Mouse (Mus musculus) heart, postnatal 14 days (tissue): ENCODE data around the gene Trim54. TPM values are rescaled to one million over a fixed set of nuclear protein-coding genes. Genes with fewer than 3 reads are reported as not detected.

Experiments used
- DNase-seq, 2 experiments: peaks; one replicate each; pipeline ENCODE4 v3.0.0; 2021 to 2022
- intact Hi-C: fragments of 180-260 bp; cut with DNase I; formaldehyde crosslinking; loops from one replicate; pipeline ENCODE4 v1.15.1; 2025
- total RNA-seq, 2 experiments: library from RNA; stranded (reverse); gene quantifications; 2 replicates each; pipeline ENCODE4 v1.2.3; 2021

Gene Trim54
- total RNA-seq, 2 experiments from 2014 or later, result 102 to 129 TPM

GRCm38 (mm10) chr5:31095711-31096480 lies 20.6 kb upstream of the Trim54 start:
- intact Hi-C loops, result no loop called here
- DNase-seq, result no peak

- intact Hi-C loops, result loop anchor here (5.0 kb wide), 1 partner anchor 54 kb away; the partner anchor contains the start of gene Cad
- no peak for DNase-seq
Measured at GRCm38 (mm10) chr5:31105814-31106335, 10.6 kb upstream of the Trim54 start, which contains the start of gene Dnajc5g. Dnajc5g (plus strand) TSS chr5:31106285.

GRCm38 (mm10) chr5:31108000-31108490 lies 8.5 kb upstream of the Trim54 start, which contains the start of gene Slc30a3:
Slc30a3 (minus strand) TSS chr5:31108237.
- intact Hi-C loops, result loop anchor here (5.0 kb wide), 1 partner anchor 56 kb away; the partner anchor contains the start of gene Cad
- DNase-seq, result no peak

GRCm38 (mm10) chr5:31110781-31111180 lies 5.7 kb upstream of the Trim54 start:
- DNase-seq, result no peak
- intact Hi-C loops, result loop anchor here (2.0 kb wide), 1 partner anchor 30 kb away; no protein-coding TSS in a partner anchor

- peak in 1 of 2 experiments; percentile 15 for DNase-seq
- intact Hi-C loops, result no loop called here
Measured at GRCm38 (mm10) chr5:31116912-31117311, 400 bp downstream of the Trim54 start.

GRCm38 (mm10) chr5:31121111-31121510 lies 4.6 kb downstream of the Trim54 start:
- no peak for DNase-seq
- intact Hi-C loops, result no loop called here

- no peak for DNase-seq
- intact Hi-C loops, result no loop called here
Measured at GRCm38 (mm10) chr5:31123481-31123880, 7.0 kb downstream of the Trim54 start.

- intact Hi-C loops, result no loop called here
- no peak for DNase-seq
Measured at GRCm38 (mm10) chr5:31126050-31126449, 9.5 kb downstream of the Trim54 start.

- intact Hi-C loops, result no loop called here
- DNase-seq, result no peak
Measured at GRCm38 (mm10) chr5:31136730-31137424, 20.4 kb downstream of the Trim54 start.

GRCm38 (mm10) chr5:31137658-31138057 lies 21.1 kb downstream of the Trim54 start:
- intact Hi-C loops, result no loop called here
- DNase-seq, result no peak

GRCm38 (mm10) chr5:31138241-31138967 lies 21.9 kb downstream of the Trim54 start, which contains the start of gene Ucn:
Ucn (minus strand) TSS chr5:31138829.
- intact Hi-C loops, result no loop called here
- peak in 1 of 2 experiments; percentile 17 for DNase-seq

GRCm38 (mm10) chr5:31138968-31139425 lies 22.5 kb downstream of the Trim54 start:
- DNase-seq, result peak; percentile 15 to 26
- intact Hi-C loops, result no loop called here

- DNase-seq, result no peak
- intact Hi-C loops, result no loop called here
Measured at GRCm38 (mm10) chr5:31149781-31150180, 33.3 kb downstream of the Trim54 start.

- intact Hi-C loops, result no loop called here
- DNase-seq, result peak; percentile 23 to 49
Measured at GRCm38 (mm10) chr5:31151746-31152145, 35.2 kb downstream of the Trim54 start.

GRCm38 (mm10) chr5:31153516-31154151 lies 37.1 kb downstream of the Trim54 start:
- peak; percentile 15 to 40 for DNase-seq
- intact Hi-C loops, result no loop called here

GRCm38 (mm10) chr5:31154152-31154553 lies 37.6 kb downstream of the Trim54 start, which contains the start of gene Mpv17:
Mpv17 (minus strand) TSS chr5:31154251.
- intact Hi-C loops, result no loop called here
- DNase-seq, result peak; percentile 81 to 84

- intact Hi-C loops, result no loop called here
- no peak for DNase-seq
Measured at GRCm38 (mm10) chr5:31162462-31162861, 46.0 kb downstream of the Trim54 start.

- intact Hi-C loops, result no loop called here
- no peak for DNase-seq
Measured at GRCm38 (mm10) chr5:31164878-31165277, 48.4 kb downstream of the Trim54 start.

GRCm38 (mm10) chr5:31168630-31169029 lies 52.1 kb downstream of the Trim54 start:
- DNase-seq, result no peak
- intact Hi-C loops, result no loop called here
